Mouse (Mus musculus): ENCODE results near the gene Ttc37. TPM values are rescaled to one million over a fixed set of nuclear protein-coding genes. Genes with fewer than 3 reads are reported as not detected.

Gene Ttc37
- total and polyA plus RNA-seq, 3 experiments: 23.9 to 34.7 (median 26.7) TPM

DNA sequence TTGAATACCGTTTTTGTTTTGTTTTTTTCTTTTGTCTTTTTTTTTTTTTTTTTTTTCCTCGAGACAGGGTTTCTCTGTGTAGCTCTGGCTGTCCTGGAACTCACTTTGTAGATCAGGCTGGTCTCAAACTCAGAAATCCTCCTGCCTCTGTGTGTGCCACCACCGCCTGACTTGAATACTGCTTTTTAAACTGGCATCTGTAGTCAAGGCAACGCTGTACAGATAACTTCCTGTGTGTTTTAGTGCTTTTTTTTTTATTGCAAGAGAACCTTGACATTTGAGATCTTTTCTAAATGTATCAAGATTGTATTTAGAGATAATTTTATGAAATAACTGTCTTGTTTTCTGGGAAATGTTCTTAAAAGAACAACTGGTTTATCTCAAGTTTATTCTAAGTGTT is 33.9 kb downstream of the Ttc37 start:
- H3K4me1 ChIP-seq (ENCODE audit: control insufficient read depth in 1 of 2, insufficient read depth in 2 of 2): no peaks in the 10 kb centered on the region
- no peaks in the 10 kb centered on the region for H3K27me3 ChIP-seq (replicated peaks)
- H3K79me2 ChIP-seq (replicated peaks; ENCODE audit: control insufficient read depth, extremely low read depth, insufficient read depth, poor library complexity, severe bottlenecking): no peaks in the 10 kb centered on the region
- no peak overlapping the region for H3K4me3 ChIP-seq (replicated peaks in 1 of 3; ENCODE audit: low read depth in 2 of 3, low read length in 2 of 3, poor library complexity in 1 of 3)
- no peak for DNase-seq (ENCODE audit: extremely low read depth)
- TF ChIP-seq IRF4 (IDR thresholded peaks at IDR 0.05; ENCODE audit: low read depth, low read length): no peak
- no peak for TF ChIP-seq ZNF384 (IDR thresholded peaks at IDR 0.05; ENCODE audit: low read depth, low read length)
- TF ChIP-seq CHD1 (IDR thresholded peaks at IDR 0.05; ENCODE audit: low read depth, low read length): no peak
- dilution Hi-C loops (cut with MboI; ENCODE audit: extremely low pct_ligation_motif_present, extremely low pct_unique_long_range_greater_than_20kb, low sequenced_read_pairs) (no loop called here), in situ Hi-C loops (cut with MboI; ENCODE audit: low pct_ligation_motif_present, low pct_unique_long_range_greater_than_20kb, low sequenced_read_pairs) (no loop called here)
- H3K36me3 ChIP-seq (replicated peaks in 1 of 2; ENCODE audit: control insufficient read depth in 1 of 2, insufficient read depth in 1 of 2, low read length in 1 of 2): peaks cover 32 to 82% of the 10 kb centered on the region in 2 experiments
- H3K4me2 ChIP-seq (ENCODE audit: insufficient read depth, low read depth, poor library complexity, severe bottlenecking): no peak overlapping the region
- H3K9me3 ChIP-seq (replicated peaks; ENCODE audit: low read length): no peaks in the 10 kb centered on the region
- H3K27ac ChIP-seq (ENCODE audit: insufficient read depth, low read depth): no peak overlapping the region
- H3K9ac ChIP-seq (ENCODE audit: insufficient read depth, low read depth): no peak overlapping the region

DNA sequence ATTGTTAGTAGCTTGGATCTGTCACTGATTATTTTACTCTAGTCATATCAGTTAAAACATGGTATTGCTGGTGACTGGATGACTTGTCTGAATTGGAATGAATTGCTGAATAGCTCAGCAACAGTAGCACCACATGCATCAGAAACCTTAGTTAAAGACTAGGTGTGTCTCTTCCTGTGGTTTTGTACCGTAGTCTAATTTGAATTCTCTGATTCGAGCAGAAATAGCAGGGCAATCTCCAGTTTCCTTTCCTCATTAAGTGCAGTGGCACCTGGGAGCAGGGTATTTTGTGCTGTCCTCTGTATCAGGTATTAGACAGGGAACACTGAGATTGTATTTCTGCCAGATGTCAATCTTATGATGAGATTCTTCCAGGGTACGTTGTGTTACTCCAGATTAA is 40.3 kb downstream of the Ttc37 start:
- H3K4me1 ChIP-seq (ENCODE audit: control insufficient read depth in 1 of 2, insufficient read depth in 2 of 2): peaks cover 0 to 11% of the 10 kb centered on the region in 2 experiments; a peak in 2 of 4 replicates
- H3K27ac ChIP-seq (ENCODE audit: insufficient read depth, low read depth): no peak overlapping the region
- in situ Hi-C loops (cut with MboI; ENCODE audit: low pct_ligation_motif_present, low pct_unique_long_range_greater_than_20kb, low sequenced_read_pairs) (no loop called here), dilution Hi-C loops (cut with MboI; ENCODE audit: extremely low pct_ligation_motif_present, extremely low pct_unique_long_range_greater_than_20kb, low sequenced_read_pairs) (no loop called here)
- no peaks in the 10 kb centered on the region for H3K9me3 ChIP-seq (replicated peaks; ENCODE audit: low read length)
- H3K79me2 ChIP-seq (replicated peaks; ENCODE audit: control insufficient read depth, extremely low read depth, insufficient read depth, poor library complexity, severe bottlenecking): no peaks in the 10 kb centered on the region
- TF ChIP-seq RAD21 (IDR thresholded peaks at IDR 0.05; ENCODE audit: low read depth, low read length): no peak
- no peak for TF ChIP-seq USF1 (IDR thresholded peaks at IDR 0.05; ENCODE audit: low read depth, low read length)
- no peak for TF ChIP-seq CHD1 (IDR thresholded peaks at IDR 0.05; ENCODE audit: low read depth, low read length)
- no peak for TF ChIP-seq BHLHE40 (IDR thresholded peaks at IDR 0.05; ENCODE audit: low read depth, low read length)
- TF ChIP-seq RCOR1 (conservative IDR thresholded peaks at IDR 0.05; ENCODE audit: low read depth, low read length): no peak
- TF ChIP-seq SIN3A (IDR thresholded peaks at IDR 0.05; ENCODE audit: low read length): no peak
- H3K9ac ChIP-seq (ENCODE audit: insufficient read depth, low read depth): no peak overlapping the region
- no peak overlapping the region for H3K4me3 ChIP-seq (replicated peaks in 1 of 3; ENCODE audit: low read depth in 2 of 3, low read length in 2 of 3, poor library complexity in 1 of 3)
- peak; percentile 6 for DNase-seq (ENCODE audit: extremely low read depth)
- no peak overlapping the region for H3K4me2 ChIP-seq (ENCODE audit: insufficient read depth, low read depth, poor library complexity, severe bottlenecking)
- H3K36me3 ChIP-seq (replicated peaks in 1 of 2; ENCODE audit: control insufficient read depth in 1 of 2, insufficient read depth in 1 of 2, low read length in 1 of 2): peaks cover 18 to 76% of the 10 kb centered on the region in 2 experiments
- H3K27me3 ChIP-seq (replicated peaks): no peaks in the 10 kb centered on the region

DNA sequence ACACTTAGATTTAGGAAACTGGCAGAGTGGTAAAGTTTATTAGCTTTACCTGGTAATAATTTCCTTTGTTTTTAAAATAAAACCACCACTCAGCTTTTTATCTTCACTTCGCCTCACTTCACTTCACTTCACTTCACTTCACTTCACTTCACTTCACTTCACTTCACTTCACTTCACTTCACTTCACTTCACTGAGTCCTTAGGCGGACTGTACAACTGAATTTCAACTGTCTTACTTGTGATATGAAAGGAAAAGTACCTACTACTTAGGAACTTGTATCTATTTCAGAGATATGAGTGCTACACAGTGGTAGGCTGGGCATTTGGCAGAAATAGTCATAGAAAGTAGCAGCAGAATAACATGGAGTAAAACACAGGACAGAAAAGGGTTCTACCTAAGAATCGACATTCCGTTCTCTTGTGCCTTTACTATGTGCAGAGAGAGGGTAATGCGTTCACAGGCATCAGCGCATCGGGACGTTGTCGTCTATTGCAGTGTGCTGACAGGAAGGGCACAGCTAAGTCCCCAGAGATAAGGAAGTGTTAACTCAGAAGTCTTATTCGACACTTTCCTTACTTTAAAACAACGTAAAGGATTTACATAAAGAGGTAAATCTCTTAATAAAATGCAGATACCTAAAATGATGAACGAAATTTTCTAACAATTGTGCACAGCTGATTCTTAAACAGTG is 42.7 kb downstream of the Ttc37 start:
- no peaks in the 10 kb centered on the region for H3K27me3 ChIP-seq (replicated peaks)
- no peak overlapping the region for H3K4me3 ChIP-seq (replicated peaks in 1 of 3; ENCODE audit: low read depth in 2 of 3, low read length in 2 of 3, poor library complexity in 1 of 3)
- H3K27ac ChIP-seq (ENCODE audit: insufficient read depth, low read depth): no peak overlapping the region
- peaks cover 0 to 11% of the 10 kb centered on the region in 2 experiments; a peak in 2 of 4 replicates for H3K4me1 ChIP-seq (ENCODE audit: control insufficient read depth in 1 of 2, insufficient read depth in 2 of 2)
- dilution Hi-C loops (cut with MboI; ENCODE audit: extremely low pct_ligation_motif_present, extremely low pct_unique_long_range_greater_than_20kb, low sequenced_read_pairs): no loop called here
- H3K9me3 ChIP-seq (replicated peaks; ENCODE audit: low read length): no peaks in the 10 kb centered on the region
- in situ Hi-C loops (cut with MboI; ENCODE audit: low pct_ligation_motif_present, low pct_unique_long_range_greater_than_20kb, low sequenced_read_pairs): no loop called here
- no peaks in the 10 kb centered on the region for H3K79me2 ChIP-seq (replicated peaks; ENCODE audit: control insufficient read depth, extremely low read depth, insufficient read depth, poor library complexity, severe bottlenecking)
- H3K4me2 ChIP-seq (ENCODE audit: insufficient read depth, low read depth, poor library complexity, severe bottlenecking): no peak overlapping the region
- DNase-seq (ENCODE audit: extremely low read depth): no peak
- no peak for TF ChIP-seq NRF1 (IDR thresholded peaks at IDR 0.05; ENCODE audit: low read depth, low read length)
- no peak for TF ChIP-seq IRF4 (IDR thresholded peaks at IDR 0.05; ENCODE audit: low read depth, low read length)
- no peak for TF ChIP-seq ETS1 (conservative IDR thresholded peaks at IDR 0.05; ENCODE audit: low read depth, low read length)
- TF ChIP-seq RCOR1 (conservative IDR thresholded peaks at IDR 0.05; ENCODE audit: low read depth, low read length): no peak
- TF ChIP-seq TCF12 (IDR thresholded peaks at IDR 0.05; ENCODE audit: low read depth, low read length): no peak
- no peak for TF ChIP-seq HCFC1 (IDR thresholded peaks at IDR 0.05; ENCODE audit: low read depth, low read length)
- H3K9ac ChIP-seq (ENCODE audit: insufficient read depth, low read depth): no peak overlapping the region
- peaks cover 22 to 73% of the 10 kb centered on the region in 2 experiments for H3K36me3 ChIP-seq (replicated peaks in 1 of 2; ENCODE audit: control insufficient read depth in 1 of 2, insufficient read depth in 1 of 2, low read length in 1 of 2)

All from CH12.LX (cell line).